Mouse (Mus musculus): ENCODE data around the gene Shoc2.

- no peak for TF ChIP-seq CTCF (IDR thresholded peaks at IDR 0.05; ENCODE audit: low read depth)
- no peak for TF ChIP-seq EP300 (optimal IDR thresholded peaks at IDR 0.05)
Measured at GRCm38 (mm10) chr19:53962511-53962910, 18.4 kb downstream of the Shoc2 start.
